Mouse (Mus musculus) C2C12 (cell line): Measurements from ENCODE around the gene Olfr111. TPM values are rescaled to one million over a fixed set of nuclear protein-coding genes. Genes with fewer than 3 reads are reported as not detected.

ENCODE experiments used
- H3K27me3 ChIP-seq: one replicate; pipeline ENCODE4 v1.6.1; 2011; ENCODE audit not compliant: control insufficient read depth, insufficient read depth, insufficient read length
- H3K36me3 ChIP-seq: one replicate; pipeline ENCODE4 v1.6.1; 2011; ENCODE audit not compliant: control insufficient read depth, insufficient read depth
- H3K4me3 ChIP-seq: one replicate; pipeline ENCODE4 v1.5.1; 2011; ENCODE audit warnings: mild to moderate bottlenecking, control low read depth; ENCODE audit not compliant: poor library complexity, insufficient read depth, severe bottlenecking
- H3K79me2 ChIP-seq: one replicate; pipeline ENCODE4 v1.6.1; 2011; ENCODE audit not compliant: control insufficient read depth, insufficient read depth
- H3K79me3 ChIP-seq: one replicate; pipeline ENCODE4 v1.6.1; 2011; ENCODE audit warnings: low read depth, control low read depth
- H3ac ChIP-seq: one replicate; pipeline ENCODE3; 2011; ENCODE audit warnings: low read depth; ENCODE audit not compliant: control insufficient read depth, insufficient read length
- CEBPB ChIP-seq: IDR thresholded peaks from one replicate; pipeline ENCODE4 v1.6.1; 2011; ENCODE audit warnings: low read depth, mild to moderate bottlenecking, control low read depth, moderate library complexity
- FOSL1 ChIP-seq: IDR thresholded peaks from one replicate; pipeline ENCODE4 v1.8.0; 2011; ENCODE audit warnings: mild to moderate bottlenecking, low read length; ENCODE audit not compliant: poor library complexity, insufficient read depth, severe bottlenecking
- MYOD1 ChIP-seq: IDR thresholded peaks from one replicate; pipeline ENCODE4 v1.6.1; 2011; ENCODE audit warnings: low read depth; ENCODE audit not compliant: control insufficient read depth, insufficient read length
- MYOG ChIP-seq: IDR thresholded peaks from one replicate; pipeline ENCODE4 v1.6.1; 2011; ENCODE audit not compliant: control insufficient read depth, insufficient read length; ENCODE audit errors: extremely low read depth
- USF1 ChIP-seq: IDR thresholded peaks from one replicate; pipeline ENCODE4 v1.6.1; 2011; ENCODE audit warnings: low read depth, mild to moderate bottlenecking, control low read depth, moderate library complexity
- polyA plus RNA-seq: library from polyadenylated mRNA; unstranded; fragments of >200 nt; fragmentation: generic; extraction: Trizol; gene quantifications from one replicate; pipeline ENCODE4 v1.2.1, GENCODE M21; 2012; ENCODE audit warnings: missing spikeins

Olfr111 gene
- polyA plus RNA-seq, 1 experiment, result not detected

GRCm38 (mm10) chr17:37577563-37577962, 69.7 kb downstream of the Olfr111 start, which contains the start of gene Olfr113:
Gene Olfr113 (minus strand): TSS chr17:37577663.
- no peak for TF ChIP-seq MYOD1
- no peak for TF ChIP-seq MYOG
- no peak for TF ChIP-seq CEBPB
- TF ChIP-seq USF1, result no peak
- no peak for TF ChIP-seq FOSL1
- Histone ChIP-seq H3ac (no peak within 1 kb of the TSS), H3K79me3 (no peaks in the 10 kb centered on the region), H3K79me2 (no peaks in the 10 kb centered on the region), H3K27me3 (no peaks in the 10 kb centered on the region), H3K36me3 (no peaks in the 10 kb centered on the region), H3K4me3 (no peak within 1 kb of the TSS)

Other genes with a start within 250 kb of the Olfr111 start
- gene Olfr98, start 244.3 kb upstream of the Olfr111 start, polyA plus RNA-seq, result not detected
- 2.0 TPM for gene H2-M3, start 237.8 kb upstream of the Olfr111 start, polyA plus RNA-seq
- not detected for gene Olfr99, start 224.6 kb upstream of the Olfr111 start, polyA plus RNA-seq
- gene Olfr101, start 203.7 kb upstream of the Olfr111 start, polyA plus RNA-seq, result not detected
- gene Olfr102, start 191.0 kb upstream of the Olfr111 start, polyA plus RNA-seq, result not detected
- not detected for gene Olfr103, start 168.3 kb upstream of the Olfr111 start, polyA plus RNA-seq
- not detected for gene Olfr104-ps, start 148.4 kb upstream of the Olfr111 start, polyA plus RNA-seq
- gene Olfr105-ps, start 129.0 kb upstream of the Olfr111 start, polyA plus RNA-seq, result not detected
- not detected for gene Olfr106-ps, start 117.6 kb upstream of the Olfr111 start, polyA plus RNA-seq
- not detected for gene Olfr107, start 108.8 kb upstream of the Olfr111 start, polyA plus RNA-seq
- gene Olfr108, start 62.5 kb upstream of the Olfr111 start, polyA plus RNA-seq, result not detected
- gene Olfr109, start 49.1 kb upstream of the Olfr111 start, polyA plus RNA-seq, result not detected
- gene H2-M2, start 24.5 kb upstream of the Olfr111 start, polyA plus RNA-seq, result not detected
- gene Olfr110, start 15.6 kb upstream of the Olfr111 start, polyA plus RNA-seq, result not detected
- gene Olfr112, start 61.4 kb downstream of the Olfr111 start, polyA plus RNA-seq, result not detected
- gene Olfr113, start 69.6 kb downstream of the Olfr111 start, polyA plus RNA-seq, result not detected
- gene Olfr114, start 84.7 kb downstream of the Olfr111 start, polyA plus RNA-seq, result not detected
- gene Olfr115, start 119.1 kb downstream of the Olfr111 start, polyA plus RNA-seq, result not detected
- not detected for gene Olfr116, start 119.2 kb downstream of the Olfr111 start, polyA plus RNA-seq
- not detected for gene Olfr117, start 155.8 kb downstream of the Olfr111 start, polyA plus RNA-seq
- not detected for gene Olfr118, start 159.0 kb downstream of the Olfr111 start, polyA plus RNA-seq
- not detected for gene Olfr119, start 188.5 kb downstream of the Olfr111 start, polyA plus RNA-seq
- not detected for gene Olfr120, start 213.8 kb downstream of the Olfr111 start, polyA plus RNA-seq
- not detected for gene Olfr121, start 240.8 kb downstream of the Olfr111 start, polyA plus RNA-seq